Comparison of ENCODE assay signal across 21 mouse cellular contexts in the genomic region with DNA sequence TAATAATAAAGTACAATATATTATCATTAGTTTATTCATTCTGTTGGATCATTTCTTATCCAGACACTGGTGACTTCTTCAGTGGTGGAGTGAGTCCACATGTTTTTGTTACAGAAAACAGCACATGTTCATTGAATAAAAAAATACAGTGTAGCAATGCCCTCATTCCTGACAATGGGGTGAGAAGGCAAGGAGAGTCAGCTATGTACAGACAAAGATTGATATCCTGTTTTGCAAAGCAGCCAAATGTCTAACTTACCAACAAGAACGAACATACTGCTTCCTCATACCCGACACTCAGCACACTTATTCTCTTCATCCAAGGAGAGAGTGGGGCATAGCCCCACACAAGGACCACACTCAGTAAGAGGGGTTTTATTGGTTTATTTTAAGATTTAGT.
DNase-seq lines count a peak whose midpoint lies in the region; ATAC-seq and TF ChIP-seq lines count a peak whose summit lies in the region.
"Had no signal": no experiment of that assay in that cellular context is flagged by ENCODE, and none has a peak within 500 bp of the region (broad histone marks: within the 10 kb centered on the region; RNA-seq: fewer than 3 reads in every experiment).

No protein-coding gene starts in this region.

- H3K4me3 ChIP-seq in lung, embryonic 15.5 days = no peak overlapping the region
- no peak overlapping the region for H3K4me3 ChIP-seq in lung, postnatal 0 days (ENCODE audit: low read depth, low read length)
- H3K4me3 ChIP-seq: embryonic facial prominence, embryonic 13.5 days; embryonic facial prominence, embryonic 15.5 days; erythroblast, embryonic 14.5 days; forebrain, embryonic 10.5 days; forebrain, embryonic 12.5 days had no signal

- H3K4me1 ChIP-seq in lung, embryonic 15.5 days = peaks cover 56% of the 10 kb centered on the region
- peaks cover 3% of the 10 kb centered on the region; the same call in 1 of the 2 replicates for H3K4me1 ChIP-seq in lung, postnatal 0 days (ENCODE audit: insufficient read depth, low read depth, low read length)

- H3K27ac ChIP-seq in lung, embryonic 15.5 days = peak overlapping the region; percentile 48; the same call in 1 of the 2 replicates
- H3K27ac ChIP-seq in lung, postnatal 0 days (ENCODE audit: low read length) = no peak overlapping the region
- H3K27ac ChIP-seq: embryonic facial prominence, embryonic 13.5 days; embryonic facial prominence, embryonic 15.5 days; forebrain, embryonic 10.5 days; forebrain, embryonic 12.5 days had no signal

- no peak for DNase-seq in lung, postnatal 25 days (ENCODE audit: low spot score)
- DNase-seq in lung, postnatal 0 days (ENCODE audit: low spot score) = peak; percentile 44
- no peak for DNase-seq in lung, postnatal 14 days
- DNase-seq in cerebellum, postnatal 4 days (ENCODE audit: low spot score in 2 of 2) = no peak
- DNase-seq: adrenal gland, adult 8-10 months; adrenal gland, postnatal 14 days; adrenal gland, postnatal 36 days; cerebellum, adult 11-12 months; cerebellum, adult 2 months; cerebellum, adult 9-10 months; cerebellum, postnatal 10 days; cerebellum, postnatal 25 days; embryo, embryonic 11 days had no signal

- H3K27me3 ChIP-seq in lung, embryonic 15.5 days = no peaks in the 10 kb centered on the region
- no peaks in the 10 kb centered on the region for H3K27me3 ChIP-seq in lung, postnatal 0 days (replicated peaks; ENCODE audit: insufficient read depth, low read length)
- H3K27me3 ChIP-seq: embryonic facial prominence, embryonic 13.5 days; embryonic facial prominence, embryonic 15.5 days; forebrain, embryonic 12.5 days had no signal

- WGBS in lung, embryonic 15.5 days = 54% methylated on average over 2 of the region's 2 CpGs
- 33% methylated on average over 2 of the region's 2 CpGs for whole genome bisulfite sequencing in lung, postnatal 0 days

- no peak for ATAC-seq in lung, embryonic 15.5 days (ENCODE audit: borderline replicate concordance, extremely low read depth, low FRiP score, low TSS enrichment)
- peak; percentile 25; the same call in 1 of the 2 replicates for ATAC-seq in lung, postnatal 0 days
- ATAC-seq: forebrain, embryonic 14.5 days; forebrain, embryonic 16.5 days had no signal

- no peaks in the 10 kb centered on the region for H3K9me3 ChIP-seq in lung, embryonic 15.5 days
- H3K9me3 ChIP-seq in lung, postnatal 0 days (ENCODE audit: low read length) = no peaks in the 10 kb centered on the region
- H3K9me3 ChIP-seq: embryonic facial prominence, embryonic 15.5 days; forebrain, embryonic 10.5 days; forebrain, embryonic 12.5 days had no signal

- H3K4me2 ChIP-seq in lung, embryonic 15.5 days = no peak overlapping the region
- H3K4me2 ChIP-seq in lung, postnatal 0 days (replicated peaks; ENCODE audit: low read depth, low read length) = no peak overlapping the region
- H3K4me2 ChIP-seq: embryonic facial prominence, embryonic 13.5 days; embryonic facial prominence, embryonic 15.5 days; forebrain, embryonic 12.5 days had no signal

- no peak for TF ChIP-seq EP300 in lung, postnatal 0 days (IDR thresholded peaks at IDR 0.05)

- no peak overlapping the region for H3K9ac ChIP-seq in lung, embryonic 15.5 days
- H3K9ac ChIP-seq in lung, postnatal 0 days (replicated peaks; ENCODE audit: low read depth) = no peak overlapping the region
- H3K9ac ChIP-seq: embryonic facial prominence, embryonic 13.5 days; embryonic facial prominence, embryonic 15.5 days; forebrain, embryonic 12.5 days had no signal

- TF ChIP-seq CTCF in lung, postnatal 0 days (IDR thresholded peaks at IDR 0.05) = no peak

- H3K36me3 ChIP-seq in lung, embryonic 15.5 days = no peaks in the 10 kb centered on the region
- no peaks in the 10 kb centered on the region for H3K36me3 ChIP-seq in lung, postnatal 0 days (ENCODE audit: insufficient read depth, low read length)
- H3K36me3 ChIP-seq: forebrain, embryonic 10.5 days; forebrain, embryonic 12.5 days had no signal
